Mouse (Mus musculus) forebrain, embryonic 12.5 days (tissue): ENCODE measurements around the gene Afg3l1. TPM values are rescaled to one million over a fixed set of nuclear protein-coding genes. Genes with fewer than 3 reads are reported as not detected.
"Not testable (repeated sequence)": the region's sequence is repeated elsewhere in the genome, so short reads cannot be mapped to it uniquely, and the experiment has no call there.

ENCODE experiments used
- ATAC-seq: fragments of 200-750 bp; cut with Nextera tagmentation; 2 replicates; pipeline ENCODE4 v1.8.0; 2017; ENCODE audit warnings: moderate TSS enrichment; ENCODE audit not compliant: low FRiP score
- H3K27ac ChIP-seq: fragments of 300-500 bp; sonication (generic); 2 replicates; pipeline ENCODE4 v1.5.1; 2016; ENCODE audit warnings: mild to moderate bottlenecking
- H3K27me3 ChIP-seq: fragments of 300-500 bp; sonication (generic); 2 replicates; pipeline ENCODE4 v1.6.1; 2016; ENCODE audit warnings: mild to moderate bottlenecking
- H3K36me3 ChIP-seq: fragments of 300-500 bp; sonication (generic); replicated peaks from 2 replicates; pipeline ENCODE4 v1.6.1; 2016; ENCODE audit warnings: mild to moderate bottlenecking
- H3K4me1 ChIP-seq: fragments of 300-500 bp; sonication (generic); 2 replicates; pipeline ENCODE4 v1.6.1; 2016
- H3K4me2 ChIP-seq: fragments of 300-500 bp; sonication (generic); 2 replicates; pipeline ENCODE4 v1.6.1; 2016; ENCODE audit warnings: mild to moderate bottlenecking, moderate library complexity
- H3K4me3 ChIP-seq: fragments of 300-500 bp; sonication (generic); replicated peaks from 2 replicates; pipeline ENCODE4 v1.5.1; 2016; ENCODE audit warnings: mild to moderate bottlenecking
- H3K9ac ChIP-seq: fragments of 300-500 bp; sonication (generic); 2 replicates; pipeline ENCODE4 v1.6.1; 2016; ENCODE audit warnings: mild to moderate bottlenecking
- H3K9me3 ChIP-seq: fragments of 300-500 bp; sonication (generic); 2 replicates; pipeline ENCODE4 v1.6.1; 2016
- WGBS: fragments of 180-500 bp; shearing (Covaris S2); methylation state at CpG from one replicate; pipeline ENCODE4 v1.1.7; 2016; 5-methylcytosine and 5-hydroxymethylcytosine counted together
- polyA plus RNA-seq: library from polyadenylated mRNA; unstranded; fragments of >200 nt; fragmentation: Nextera tagmentation; extraction: Ambion mirVana; gene quantifications from 2 replicates; pipeline ENCODE4 v1.2.1, GENCODE M21; 2016

Gene Afg3l1
- polyA plus RNA-seq, 1 experiment from 2014 or later, result 69.7 TPM

DNA sequence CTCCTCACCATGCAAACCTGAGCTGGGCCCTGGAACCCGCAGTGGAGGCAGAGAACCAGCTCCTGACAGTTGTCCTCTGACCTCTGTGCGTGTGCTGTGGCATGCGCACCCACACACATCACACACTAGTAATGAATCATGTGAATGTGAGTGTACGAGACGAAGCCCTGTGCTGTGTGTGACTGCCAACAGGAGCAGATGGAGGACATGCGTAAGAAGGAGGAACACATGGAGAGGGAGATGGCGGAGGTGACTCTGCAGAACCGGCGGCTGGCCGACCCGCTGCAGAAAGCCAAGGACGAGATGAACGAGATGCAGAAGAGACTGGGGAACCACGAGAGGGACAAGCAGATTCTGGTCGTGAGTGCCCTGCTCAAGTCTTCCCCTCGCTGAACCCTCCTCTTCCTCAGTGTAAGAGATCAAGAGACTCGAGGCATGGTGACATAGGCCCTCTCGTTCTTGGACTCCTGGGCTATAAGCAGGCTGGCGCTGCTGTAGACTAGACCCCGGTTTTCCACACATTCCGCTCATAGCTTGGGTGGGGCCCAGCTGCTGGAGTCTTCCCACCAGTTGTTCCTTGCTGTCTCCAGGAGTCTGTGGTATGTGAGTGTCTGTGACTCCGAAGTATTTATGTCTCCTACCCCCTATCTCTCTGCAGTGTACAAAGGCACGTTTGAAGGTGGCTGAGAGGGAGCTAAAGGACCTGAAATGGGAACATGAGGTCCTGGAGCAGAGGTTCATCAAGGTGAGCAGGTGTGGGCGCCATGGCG lies 50.2 kb downstream of the Afg3l1 start:
- no peak for ATAC-seq
- H3K36me3 ChIP-seq, result peaks cover 100% of the 10 kb centered on the region
- WGBS, result 95% methylated on average over 25 of the region's 25 CpGs

DNA sequence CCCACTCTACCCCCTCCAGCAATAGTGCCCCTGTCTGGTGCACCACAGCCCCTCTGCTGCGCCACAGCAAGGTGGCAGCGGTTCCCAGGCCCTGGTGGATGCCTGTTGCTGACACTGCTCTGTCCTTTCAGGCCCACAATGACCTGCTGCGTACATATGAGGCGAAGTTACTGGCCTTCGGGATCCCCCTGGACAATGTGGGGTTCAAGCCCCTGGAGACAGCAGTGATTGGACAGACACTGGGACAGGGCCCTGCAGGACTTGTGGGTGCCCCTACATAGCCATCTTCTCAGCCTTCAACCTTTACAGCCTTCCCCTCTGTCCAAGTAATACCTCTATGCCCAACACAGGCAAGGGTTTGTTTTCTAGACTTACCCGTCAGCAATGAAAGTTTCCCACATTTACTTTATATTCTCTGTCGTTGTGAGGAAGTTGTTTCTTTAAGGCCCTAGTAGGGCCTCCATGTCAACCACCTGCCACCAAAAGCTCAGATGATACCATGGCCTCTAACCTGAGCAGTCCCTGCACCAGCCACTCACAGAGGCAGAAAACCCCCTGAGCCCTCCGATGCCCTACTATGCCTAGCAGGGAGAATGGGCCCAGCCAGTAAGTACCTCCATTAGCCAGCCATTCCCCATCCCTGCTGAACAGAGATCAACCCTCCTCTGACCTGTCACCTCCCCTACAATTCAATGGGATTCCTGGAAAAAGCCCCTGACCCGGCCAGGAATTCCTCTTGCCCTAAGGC lies 58.7 kb downstream of the Afg3l1 start:
- no peak overlapping the region for H3K9ac ChIP-seq
- H3K4me2 ChIP-seq, result no peak overlapping the region
- H3K27me3 ChIP-seq, result peaks cover 14% of the 10 kb centered on the region
- ATAC-seq, result no peak
- H3K4me1 ChIP-seq, result no peaks in the 10 kb centered on the region
- no peaks in the 10 kb centered on the region for H3K9me3 ChIP-seq
- H3K4me3 ChIP-seq, result no peak overlapping the region
- H3K36me3 ChIP-seq, result peaks cover 56% of the 10 kb centered on the region
- H3K27ac ChIP-seq, result no peak overlapping the region
- 86% methylated on average over 9 of the region's 9 CpGs for WGBS

More for the DNA sequence above, 50.2 kb downstream of the Afg3l1 start:
- Histone ChIP-seq H3K27ac (no peak overlapping the region), H3K4me1 (no peaks in the 10 kb centered on the region), H3K4me3 (no peak overlapping the region), H3K9me3 (no peaks in the 10 kb centered on the region), H3K4me2 (no peak overlapping the region), H3K27me3 (no peaks in the 10 kb centered on the region), H3K9ac (no peak overlapping the region)

DNA sequence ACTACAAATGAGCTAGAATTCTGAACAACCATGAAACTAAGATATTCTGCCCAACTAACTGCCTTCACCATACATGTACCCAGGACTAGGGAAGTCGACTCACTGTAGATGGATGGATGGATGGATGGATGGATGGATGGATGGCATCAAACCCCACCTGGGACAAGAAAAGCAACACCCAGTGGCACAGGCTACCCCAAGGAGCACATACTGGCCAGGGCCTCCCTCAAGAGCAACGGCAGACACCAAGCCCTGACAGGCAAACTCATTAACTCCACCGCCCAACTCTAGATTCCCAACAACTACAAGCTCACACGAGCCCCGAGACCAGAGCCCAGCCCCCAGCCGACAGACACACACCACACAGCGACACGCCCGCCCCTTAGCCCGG lies 59.3 kb downstream of the Afg3l1 start:
- no peak for ATAC-seq

DNA sequence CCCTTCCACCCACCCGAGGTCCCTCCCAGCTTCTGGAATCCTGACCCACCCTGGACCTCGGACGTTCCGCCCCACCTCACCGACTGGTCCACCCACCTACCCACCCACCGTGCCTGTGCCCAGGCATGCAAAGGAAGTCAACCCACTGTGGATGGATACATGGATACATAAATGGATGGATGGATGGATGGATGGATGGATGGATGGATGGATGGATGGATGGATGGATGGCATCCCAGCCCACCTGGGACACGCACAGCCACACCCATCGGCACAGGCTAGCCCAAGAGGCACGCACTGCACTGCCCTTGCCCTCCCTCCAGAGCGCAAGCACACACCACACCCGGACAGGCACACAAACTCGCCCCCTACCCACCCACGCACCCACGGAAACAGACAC lies 59.9 kb downstream of the Afg3l1 start:
- ATAC-seq, H3K4me1 ChIP-seq, H3K4me3 ChIP-seq, H3K9ac ChIP-seq, H3K9me3 ChIP-seq, H3K27ac ChIP-seq, H3K4me2 ChIP-seq: not testable (repeated sequence)
- 83% methylated on average over 6 of the region's 14 CpGs for WGBS
- Histone ChIP-seq H3K27me3 (peaks cover 14% of the 10 kb centered on the region), H3K36me3 (peaks cover 44% of the 10 kb centered on the region)

More for the DNA sequence above, 59.3 kb downstream of the Afg3l1 start:
- Histone ChIP-seq H3K4me1 (no peaks in the 10 kb centered on the region), H3K27ac (no peak overlapping the region), H3K36me3 (peaks cover 50% of the 10 kb centered on the region), H3K4me2 (no peak overlapping the region), H3K9me3 (no peaks in the 10 kb centered on the region), H3K27me3 (peaks cover 14% of the 10 kb centered on the region), H3K4me3 (no peak overlapping the region), H3K9ac (no peak overlapping the region)
- WGBS, result 21% methylated on average over 8 of the region's 10 CpGs

Other genes with a start within 250 kb of the Afg3l1 start
- gene Spata2l, start 241.7 kb upstream of the Afg3l1 start, polyA plus RNA-seq, result 1.4 and 1.6 TPM in 2 replicates
- 25.8 and 27.5 TPM in 2 replicates for gene Zfp276, start 223.7 kb upstream of the Afg3l1 start, polyA plus RNA-seq
- gene Vps9d1, start 223.6 kb upstream of the Afg3l1 start, polyA plus RNA-seq, result 31.0 and 34.9 TPM in 2 replicates
- gene Fanca, start 159.3 kb upstream of the Afg3l1 start, polyA plus RNA-seq, result 40.2 and 40.5 TPM in 2 replicates
- 19.9 and 21.8 TPM in 2 replicates for gene Spire2, start 145.2 kb upstream of the Afg3l1 start, polyA plus RNA-seq
- gene Tcf25, start 104.2 kb upstream of the Afg3l1 start, polyA plus RNA-seq, result 174 and 194 TPM in 2 replicates
- gene Mc1r, start 70.8 kb upstream of the Afg3l1 start, polyA plus RNA-seq, result 0.13 and 0.14 TPM in 2 replicates
- gene Tubb3, start 66.5 kb upstream of the Afg3l1 start, polyA plus RNA-seq, result 827 and 897 TPM in 2 replicates
- gene Def8, start 54.4 kb upstream of the Afg3l1 start, polyA plus RNA-seq, result 42.9 and 46.6 TPM in 2 replicates
- gene Dbndd1, start 37.6 kb downstream of the Afg3l1 start, polyA plus RNA-seq, result 38.8 and 42.6 TPM in 2 replicates
- gene Gas8, start 40.9 kb downstream of the Afg3l1 start, polyA plus RNA-seq, result 41.0 and 41.3 TPM in 2 replicates
- gene Rhou, start 176.0 kb downstream of the Afg3l1 start, polyA plus RNA-seq, result 7.6 and 7.9 TPM in 2 replicates